Mouse (Mus musculus): ENCODE results near the gene Kctd11. TPM values are rescaled to one million over a fixed set of nuclear protein-coding genes. Genes with fewer than 3 reads are reported as not detected.
A peak's percentile ranks its signal among the peaks of the same experiment; 100 is the strongest.

Gene Kctd11
- polyA plus RNA-seq, 1 experiment from 2014 or later, result 8.6 TPM

DNA sequence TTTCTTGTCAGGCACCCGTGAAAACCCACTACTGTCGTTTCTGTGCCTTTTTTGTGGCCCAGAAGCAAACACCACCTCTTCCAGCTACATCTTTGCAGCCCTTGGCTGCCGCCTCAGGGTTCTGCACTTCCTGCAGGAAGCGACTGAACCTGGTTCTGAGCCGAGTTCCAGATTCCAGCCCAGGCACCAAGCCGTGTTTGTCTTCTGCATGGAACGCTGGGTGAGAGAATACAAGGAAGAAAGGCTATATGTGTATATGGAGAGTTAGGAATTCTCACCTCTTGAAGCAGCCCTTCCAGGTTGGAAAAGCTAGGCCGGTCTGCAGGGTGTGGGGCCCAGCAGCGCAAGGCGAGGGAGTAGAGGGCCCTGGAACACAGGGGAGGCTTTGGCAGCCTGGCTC is 26.5 kb downstream of the Kctd11 start:
- no peak overlapping the region for H3K9ac ChIP-seq
- H3K27me3 ChIP-seq, result peaks cover 14% of the 10 kb centered on the region; the same call in 1 of the 2 replicates
- 73% methylated on average over 10 of the region's 10 CpGs for WGBS
- ATAC-seq (ENCODE audit: borderline replicate concordance, extremely low read depth, low FRiP score, low TSS enrichment), result no peak
- 0 out of 2 replicates have a peak, but pooled peaks cover 7% of the 10 kb centered on the region for H3K4me1 ChIP-seq
- H3K27ac ChIP-seq, result no peak overlapping the region
- H3K4me3 ChIP-seq, result no peak overlapping the region
- H3K9me3 ChIP-seq, result no peaks in the 10 kb centered on the region
- no peak overlapping the region for H3K4me2 ChIP-seq
- peaks cover 28% of the 10 kb centered on the region for H3K36me3 ChIP-seq

DNA sequence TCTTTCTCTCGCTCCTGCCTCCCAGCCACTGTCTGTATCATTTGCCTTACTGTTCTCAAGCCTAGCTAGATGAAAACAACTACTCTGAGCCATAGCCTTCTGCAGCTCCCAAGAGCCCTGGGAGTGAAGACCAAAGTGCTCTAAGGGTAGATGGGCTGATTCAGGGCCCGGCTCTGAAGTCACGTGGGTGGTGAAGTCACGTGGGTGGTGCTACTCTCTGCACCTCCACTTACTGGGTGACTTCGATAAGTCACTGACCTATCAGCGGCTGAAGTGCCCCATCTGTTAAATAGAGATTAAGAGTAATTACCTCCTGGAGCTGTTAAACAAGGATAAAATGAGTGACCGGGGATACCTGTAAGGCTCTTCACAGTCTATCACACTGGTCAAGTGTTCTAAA is 27.2 kb downstream of the Kctd11 start:
- H3K27me3 ChIP-seq, result peaks cover 11% of the 10 kb centered on the region; the same call in 1 of the 2 replicates
- H3K36me3 ChIP-seq, result peaks cover 35% of the 10 kb centered on the region
- no peak overlapping the region for H3K9ac ChIP-seq
- no peak overlapping the region for H3K27ac ChIP-seq
- ATAC-seq (ENCODE audit: borderline replicate concordance, extremely low read depth, low FRiP score, low TSS enrichment), result no peak
- H3K4me1 ChIP-seq, result 0 out of 2 replicates have a peak, but pooled peaks cover 9% of the 10 kb centered on the region
- H3K4me3 ChIP-seq, result no peak overlapping the region
- WGBS, result 54% methylated on average over 7 of the region's 7 CpGs
- H3K4me2 ChIP-seq, result no peak overlapping the region
- no peaks in the 10 kb centered on the region for H3K9me3 ChIP-seq

DNA sequence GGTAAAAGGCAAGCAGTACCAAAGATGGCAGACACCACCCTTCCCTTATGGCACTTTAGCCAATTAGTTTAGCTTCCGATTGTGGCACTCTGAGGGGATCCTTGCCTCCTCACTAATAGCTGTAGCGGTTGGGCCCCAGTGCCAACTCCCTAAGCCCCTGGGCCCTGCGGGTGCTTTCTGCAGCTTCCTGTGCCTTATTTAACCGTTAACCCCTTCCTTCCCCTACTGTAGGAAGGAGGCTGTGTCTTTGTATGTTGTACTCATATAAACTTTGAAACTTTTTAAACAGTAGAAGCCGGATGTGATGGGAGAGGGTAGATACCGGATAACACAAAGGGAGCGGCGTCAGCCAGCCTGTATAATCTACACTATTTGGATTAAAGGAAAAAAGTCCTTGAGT is 30.5 kb downstream of the Kctd11 start:
- Histone ChIP-seq H3K9ac (no peak overlapping the region), H3K27ac (no peak overlapping the region), H3K36me3 (peaks cover 45% of the 10 kb centered on the region), H3K9me3 (no peaks in the 10 kb centered on the region), H3K27me3 (no peaks in the 10 kb centered on the region), H3K4me2 (no peak overlapping the region), H3K4me1 (peaks cover 27% of the 10 kb centered on the region), H3K4me3 (no peak overlapping the region)
- 73% methylated on average over 8 of the region's 8 CpGs for WGBS
- no peak for ATAC-seq (ENCODE audit: borderline replicate concordance, extremely low read depth, low FRiP score, low TSS enrichment)

DNA sequence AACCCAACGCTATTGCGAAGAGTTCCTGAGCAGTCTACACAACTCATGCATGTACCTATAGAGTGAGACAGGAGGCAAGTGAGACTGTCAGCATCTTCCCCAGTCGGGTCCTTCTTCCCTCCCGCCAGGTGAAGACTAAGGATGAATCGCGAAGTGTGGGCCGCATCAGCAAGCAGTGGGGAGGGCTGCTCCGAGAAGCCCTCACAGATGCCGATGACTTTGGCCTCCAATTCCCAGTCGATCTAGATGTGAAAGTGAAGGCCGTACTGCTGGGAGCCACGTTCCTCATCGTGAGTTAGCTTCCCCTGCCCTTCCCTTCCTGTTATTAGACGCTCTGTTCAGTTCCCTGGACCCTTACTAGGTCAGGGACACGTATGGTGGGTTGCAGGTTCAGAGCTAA is 31.3 kb downstream of the Kctd11 start:
- Histone ChIP-seq H3K9ac (no peak overlapping the region), H3K4me2 (no peak overlapping the region), H3K4me3 (no peak overlapping the region), H3K4me1 (peaks cover 34% of the 10 kb centered on the region), H3K36me3 (peaks cover 45% of the 10 kb centered on the region), H3K27me3 (no peaks in the 10 kb centered on the region), H3K27ac (no peak overlapping the region), H3K9me3 (no peaks in the 10 kb centered on the region)
- WGBS, result 90% methylated on average over 15 of the region's 15 CpGs
- ATAC-seq (ENCODE audit: borderline replicate concordance, extremely low read depth, low FRiP score, low TSS enrichment), result no peak

DNA sequence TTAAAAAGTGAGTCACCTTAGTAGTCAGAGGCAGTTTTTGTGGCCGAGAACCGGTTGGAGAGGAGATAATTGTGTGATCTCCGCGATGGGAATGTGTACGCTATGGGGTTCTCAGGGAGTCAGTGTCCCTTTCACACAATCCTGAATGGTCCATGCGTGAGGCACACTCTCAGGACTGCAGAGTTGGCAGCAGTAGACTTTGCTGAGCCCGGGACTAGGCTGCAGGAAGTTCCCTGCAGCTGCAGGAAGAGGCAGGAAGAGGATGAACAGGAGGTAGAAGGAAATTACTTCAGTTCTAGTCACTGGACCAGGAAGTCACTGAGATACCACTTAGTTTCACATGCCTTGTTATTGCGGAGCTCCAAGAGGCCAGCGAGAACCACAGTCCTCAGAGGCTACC is 32.1 kb downstream of the Kctd11 start:
- H3K4me3 ChIP-seq, result no peak overlapping the region
- no peak overlapping the region for H3K9ac ChIP-seq
- H3K4me1 ChIP-seq, result peaks cover 34% of the 10 kb centered on the region
- H3K27ac ChIP-seq, result 0 out of 2 replicates have a peak overlapping the region, but pooled peaks have one; percentile 24
- peaks cover 45% of the 10 kb centered on the region for H3K36me3 ChIP-seq
- 79% methylated on average over 9 of the region's 9 CpGs for WGBS
- no peak for ATAC-seq (ENCODE audit: borderline replicate concordance, extremely low read depth, low FRiP score, low TSS enrichment)
- H3K4me2 ChIP-seq, result no peak overlapping the region
- no peaks in the 10 kb centered on the region for H3K27me3 ChIP-seq
- H3K9me3 ChIP-seq, result no peaks in the 10 kb centered on the region

DNA sequence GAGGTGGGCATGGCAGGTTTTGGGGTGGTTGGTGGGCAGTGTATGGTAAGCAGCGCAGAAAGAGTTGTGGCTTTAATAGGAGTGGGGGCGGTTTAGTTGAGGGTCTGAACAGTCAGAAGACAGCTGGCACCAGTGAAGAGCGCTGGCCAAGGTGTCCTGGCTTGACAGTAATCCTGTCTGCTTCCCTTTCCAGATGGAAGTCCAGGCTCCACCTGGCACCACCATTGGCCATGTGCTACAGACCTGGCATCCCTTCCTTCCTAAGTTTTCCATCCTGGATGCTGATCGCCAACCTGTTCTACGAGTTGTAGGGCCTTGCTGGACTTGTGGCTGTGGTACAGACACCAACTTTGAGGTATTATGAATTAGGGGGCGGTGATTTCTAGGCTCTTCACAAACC is 33.2 kb downstream of the Kctd11 start:
- H3K9ac ChIP-seq, result no peak overlapping the region
- H3K4me3 ChIP-seq, result peak overlapping the region; percentile 64
- no peaks in the 10 kb centered on the region for H3K9me3 ChIP-seq

DNA sequence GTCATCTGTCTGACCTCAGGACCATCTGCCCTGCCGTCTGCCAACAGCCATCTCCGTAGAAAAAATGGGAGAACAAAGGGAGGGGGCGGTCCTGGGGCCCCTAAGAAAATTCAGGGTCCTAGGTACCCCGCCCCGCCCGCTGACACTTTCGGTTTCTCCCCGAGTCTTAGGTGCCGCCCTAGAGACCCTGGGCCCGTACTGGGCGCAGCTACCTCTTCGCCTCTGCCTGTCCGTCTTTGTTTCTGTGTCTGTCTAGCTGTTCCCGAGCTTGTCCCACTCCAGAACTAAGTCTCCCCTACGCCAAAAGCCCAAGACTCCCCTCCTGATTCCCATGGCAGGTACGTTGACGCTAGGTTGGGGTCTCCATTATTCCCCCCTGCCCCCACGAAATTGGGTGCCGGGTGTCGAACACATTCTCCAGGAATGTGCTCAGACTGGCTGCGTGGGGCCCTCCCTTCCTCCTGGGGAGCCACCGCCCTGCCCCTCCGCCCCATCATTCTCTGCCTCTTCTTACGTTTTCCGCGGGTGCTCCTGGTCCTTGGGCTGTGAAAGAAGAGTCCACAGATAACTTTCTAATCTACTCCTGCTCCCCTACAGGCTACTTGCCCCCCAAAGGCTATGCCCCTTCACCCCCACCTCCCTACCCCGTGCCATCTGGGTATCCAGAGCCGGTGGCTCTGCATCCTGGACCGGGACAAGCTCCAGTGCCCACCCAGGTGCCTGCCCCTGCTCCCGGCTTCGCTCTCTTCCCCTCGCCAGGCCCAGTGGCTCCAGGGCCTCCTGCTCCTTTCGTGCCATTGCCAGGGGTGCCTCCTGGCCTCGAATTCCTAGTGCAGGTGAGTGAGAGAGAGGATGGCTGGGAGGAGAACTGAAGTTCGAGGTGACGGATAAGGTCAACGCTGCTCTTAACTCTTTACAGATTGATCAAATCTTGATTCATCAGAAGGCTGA is 34.2 kb downstream of the Kctd11 start:
- Histone ChIP-seq H3K9ac (peak overlapping the region; percentile 75), H3K9me3 (no peaks in the 10 kb centered on the region), H3K4me1 (peaks cover 27% of the 10 kb centered on the region), H3K4me2 (peak overlapping the region; percentile 89), H3K4me3 (peak overlapping the region; percentile 64), H3K27ac (peak overlapping the region; percentile 97), H3K36me3 (peaks cover 39% of the 10 kb centered on the region), H3K27me3 (no peaks in the 10 kb centered on the region)
- 7% methylated on average over 37 of the region's 37 CpGs for WGBS
- ATAC-seq (ENCODE audit: borderline replicate concordance, extremely low read depth, low FRiP score, low TSS enrichment), result peak; percentile 41

More for the DNA sequence above, 33.2 kb downstream of the Kctd11 start:
- 93% methylated on average over 6 of the region's 6 CpGs for WGBS
- Histone ChIP-seq H3K27me3 (no peaks in the 10 kb centered on the region), H3K36me3 (peaks cover 45% of the 10 kb centered on the region), H3K27ac (no peak overlapping the region), H3K4me1 (peaks cover 34% of the 10 kb centered on the region), H3K4me2 (peak overlapping the region; percentile 89)
- ATAC-seq (ENCODE audit: borderline replicate concordance, extremely low read depth, low FRiP score, low TSS enrichment), result no peak

DNA sequence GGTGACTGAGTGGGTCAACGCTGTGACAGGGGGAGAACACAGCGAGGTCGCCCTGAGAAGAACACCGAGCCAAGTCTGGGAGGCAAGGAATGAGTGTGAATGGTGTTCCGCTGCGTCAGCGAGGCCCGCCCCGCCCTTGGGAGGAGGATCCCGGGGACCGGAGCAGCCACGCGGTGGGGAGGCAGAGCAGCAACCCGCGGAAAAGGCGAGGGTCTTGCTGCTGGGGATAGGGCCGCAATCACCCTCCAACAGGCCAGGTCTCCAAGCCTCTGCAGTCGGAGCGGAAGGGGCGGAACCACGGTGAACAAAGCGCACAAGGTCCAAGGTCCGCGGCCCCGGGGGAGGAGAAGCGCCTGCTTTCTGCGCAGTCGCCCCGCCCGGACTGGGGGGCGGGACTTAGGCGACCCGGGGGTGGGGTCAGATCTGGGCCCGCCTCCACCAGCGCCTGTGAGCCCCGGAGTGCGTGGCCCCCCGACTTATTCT is 35.0 kb downstream of the Kctd11 start, which contains the start of gene Plscr3:
TSS of gene Plscr3 (plus strand) at position 179 of the 483 bp plus-strand sequence.
- peaks cover 27% of the 10 kb centered on the region for H3K4me1 ChIP-seq
- under 1% methylated on average over 38 of the region's 38 CpGs for WGBS
- H3K9me3 ChIP-seq, result no peaks in the 10 kb centered on the region
- H3K9ac ChIP-seq, result peak within 1 kb of the TSS; percentile 75
- no peaks in the 10 kb centered on the region for H3K27me3 ChIP-seq
- H3K4me2 ChIP-seq, result peak within 1 kb of the TSS; percentile 89
- H3K4me3 ChIP-seq, result peak within 1 kb of the TSS; percentile 64
- H3K27ac ChIP-seq, result peak within 1 kb of the TSS; percentile 97
- peaks cover 32% of the 10 kb centered on the region for H3K36me3 ChIP-seq
- ATAC-seq (ENCODE audit: borderline replicate concordance, extremely low read depth, low FRiP score, low TSS enrichment), result peak; percentile 96

DNA sequence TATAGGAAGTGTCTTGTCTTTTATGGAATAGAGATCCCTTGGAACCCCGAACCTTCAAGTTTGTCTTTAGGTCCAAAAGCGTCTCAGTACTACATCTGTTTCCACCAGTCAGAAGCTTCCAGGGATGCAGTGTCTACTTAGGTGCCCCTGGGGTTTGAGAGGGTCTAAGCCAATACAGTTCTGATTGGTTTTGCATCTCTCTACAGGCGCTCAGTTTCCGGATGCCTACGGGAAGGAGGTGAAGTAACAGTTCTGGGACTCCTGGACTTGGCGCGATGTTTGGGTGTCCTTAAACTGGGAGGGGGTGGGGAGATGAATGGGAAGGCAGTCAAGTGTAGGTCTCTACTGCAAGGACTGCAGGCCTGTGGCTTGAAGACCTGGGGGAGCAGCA is 42.5 kb downstream of the Kctd11 start:
- 0% methylated on average over 7 of the region's 7 CpGs for WGBS
- peak overlapping the region; percentile 71 for H3K4me3 ChIP-seq
- H3K27ac ChIP-seq, result peak overlapping the region; percentile 88
- H3K4me1 ChIP-seq, result peaks cover 38% of the 10 kb centered on the region
- no peaks in the 10 kb centered on the region for H3K36me3 ChIP-seq
- no peaks in the 10 kb centered on the region for H3K9me3 ChIP-seq
- peak overlapping the region; percentile 98 for H3K4me2 ChIP-seq
- H3K9ac ChIP-seq, result peak overlapping the region; percentile 68
- H3K27me3 ChIP-seq, result peaks cover 13% of the 10 kb centered on the region
- peak; percentile 1; the same call in 1 of the 2 replicates for ATAC-seq (ENCODE audit: borderline replicate concordance, extremely low read depth, low FRiP score, low TSS enrichment)

DNA sequence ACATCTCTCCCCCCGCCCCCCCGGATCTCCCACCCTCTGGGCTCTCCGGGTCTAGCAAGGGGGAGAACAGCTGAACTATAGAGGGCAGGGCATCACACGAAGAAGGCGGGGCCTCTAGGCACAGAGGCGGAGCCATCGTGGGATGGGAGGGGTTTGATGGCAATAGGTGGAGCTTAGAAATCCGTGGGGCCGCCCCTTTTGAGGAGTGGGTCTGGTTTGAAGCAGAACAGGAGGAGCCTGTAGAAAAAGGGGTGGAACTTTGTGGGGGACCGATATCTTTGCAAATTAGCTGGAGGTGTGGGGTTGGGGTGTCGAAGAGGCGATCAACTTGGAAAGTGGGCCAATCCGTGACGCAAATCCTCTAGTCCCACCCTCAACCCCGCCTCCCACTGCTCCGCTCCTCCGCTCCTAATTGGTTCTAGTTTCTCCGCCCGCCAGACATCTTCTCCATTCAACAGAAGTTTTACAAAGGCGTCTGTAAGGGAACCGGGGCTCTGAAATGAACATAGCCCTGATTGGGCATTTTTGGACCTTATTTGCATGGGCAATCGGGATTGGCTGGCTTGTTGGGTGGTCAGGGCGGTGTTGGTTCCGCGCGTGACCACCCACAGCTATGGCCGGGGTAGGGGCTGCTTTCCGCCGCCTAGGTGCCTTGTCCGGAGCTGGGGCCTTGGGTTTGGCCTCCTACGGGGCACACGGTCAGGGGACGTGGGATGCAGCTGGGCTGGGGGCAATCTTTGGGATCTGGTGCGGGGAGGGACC is 43.1 kb downstream of the Kctd11 start, which contains the start of gene Tmem256:
TSS of gene Tmem256 (plus strand) at position 563 of the 762 bp plus-strand sequence.
- Histone ChIP-seq H3K9ac (peak within 1 kb of the TSS; percentile 82), H3K36me3 (peaks cover 3% of the 10 kb centered on the region; the same call in 1 of the 2 replicates), H3K4me1 (peaks cover 43% of the 10 kb centered on the region), H3K27ac (peak within 1 kb of the TSS; percentile 90), H3K4me2 (peak within 1 kb of the TSS; percentile 98), H3K4me3 (peak within 1 kb of the TSS; percentile 71), H3K27me3 (peaks cover 19% of the 10 kb centered on the region), H3K9me3 (no peaks in the 10 kb centered on the region)
- WGBS, result under 1% methylated on average over 34 of the region's 34 CpGs
- peak; percentile 91 for ATAC-seq (ENCODE audit: borderline replicate concordance, extremely low read depth, low FRiP score, low TSS enrichment)

DNA sequence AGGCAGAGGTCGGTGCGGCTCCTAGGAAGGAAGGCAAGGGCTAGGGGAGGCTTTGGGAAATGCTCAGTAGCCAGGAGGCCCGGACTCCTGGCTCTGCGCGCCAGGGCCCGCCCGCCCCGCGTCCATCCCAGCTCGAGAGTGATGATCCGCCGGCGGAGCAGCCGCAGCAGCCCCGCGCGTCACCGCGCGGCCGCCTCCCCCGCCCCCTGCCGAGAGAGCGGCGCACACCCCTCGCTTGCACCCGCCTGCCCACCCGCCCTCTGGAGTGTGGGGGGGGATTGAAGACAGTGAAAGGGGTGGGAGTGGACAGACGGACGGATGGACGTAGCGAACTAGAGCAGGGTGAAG is 43.6 kb downstream of the Kctd11 start, which contains the start of gene Nlgn2:
TSS of gene Nlgn2 (minus strand) at position 181 of the 348 bp plus-strand sequence.
- peak within 1 kb of the TSS; percentile 90 for H3K27ac ChIP-seq
- peak; percentile 76; the same call in 1 of the 2 replicates for ATAC-seq (ENCODE audit: borderline replicate concordance, extremely low read depth, low FRiP score, low TSS enrichment)
- peak within 1 kb of the TSS; percentile 98 for H3K4me2 ChIP-seq
- no peaks in the 10 kb centered on the region for H3K9me3 ChIP-seq
- H3K27me3 ChIP-seq, result peaks cover 20% of the 10 kb centered on the region
- H3K4me1 ChIP-seq, result peaks cover 43% of the 10 kb centered on the region
- H3K36me3 ChIP-seq, result peaks cover 9% of the 10 kb centered on the region; the same call in 1 of the 2 replicates
- peak within 1 kb of the TSS; percentile 82 for H3K9ac ChIP-seq
- WGBS, result 1% methylated on average over 32 of the region's 32 CpGs
- peak within 1 kb of the TSS; percentile 71 for H3K4me3 ChIP-seq
